Mouse (Mus musculus): ENCODE data around the gene Trim8. TPM values are rescaled to one million over a fixed set of nuclear protein-coding genes. Genes with fewer than 3 reads are reported as not detected.

Trim8 gene
- polyA plus RNA-seq, 1 experiment from 2014 or later: 28.0 TPM

GRCm38 (mm10) chr19:46521698-46522097 is 20.2 kb downstream of the Trim8 start:
- H3K4me2 ChIP-seq (replicated peaks): no peak overlapping the region
- H3K9me3 ChIP-seq: no peaks in the 10 kb centered on the region
- H3K9ac ChIP-seq (replicated peaks): no peak overlapping the region
- peaks cover 1% of the 10 kb centered on the region; the same call in 1 of the 2 replicates for H3K36me3 ChIP-seq
- ATAC-seq (replicated peaks): no peak
- no peaks in the 10 kb centered on the region for H3K27me3 ChIP-seq
- H3K4me1 ChIP-seq: peaks cover 54% of the 10 kb centered on the region
- H3K4me3 ChIP-seq: no peak overlapping the region
- H3K27ac ChIP-seq (replicated peaks): no peak overlapping the region

- no peak overlapping the region for H3K4me3 ChIP-seq
- peaks cover 61% of the 10 kb centered on the region for H3K4me1 ChIP-seq
- 56% methylated on average over 15 of the region's 15 CpGs for WGBS
- no peaks in the 10 kb centered on the region for H3K27me3 ChIP-seq
- no peak for ATAC-seq (replicated peaks)
- H3K9ac ChIP-seq (replicated peaks): no peak overlapping the region
- H3K36me3 ChIP-seq: no peaks in the 10 kb centered on the region
- no peak overlapping the region for H3K4me2 ChIP-seq (replicated peaks)
- H3K27ac ChIP-seq (replicated peaks): peak overlapping the region; percentile 85
- H3K9me3 ChIP-seq: no peaks in the 10 kb centered on the region
Observed at GRCm38 (mm10) chr19:46522433-46523044, 21.0 kb downstream of the Trim8 start.

GRCm38 (mm10) chr19:46523131-46523479 is 21.6 kb downstream of the Trim8 start:
- no peak for ATAC-seq (replicated peaks)
- Histone ChIP-seq H3K27me3 (no peaks in the 10 kb centered on the region), H3K27ac (replicated peaks) (peak overlapping the region; percentile 85), H3K4me3 (peak overlapping the region; percentile 24), H3K36me3 (no peaks in the 10 kb centered on the region), H3K4me1 (peaks cover 61% of the 10 kb centered on the region), H3K4me2 (replicated peaks) (peak overlapping the region; percentile 44), H3K9ac (replicated peaks) (peak overlapping the region; percentile 27; the same call in 1 of the 2 replicates), H3K9me3 (no peaks in the 10 kb centered on the region)

- Histone ChIP-seq H3K4me3 (peak overlapping the region; percentile 24), H3K9ac (replicated peaks) (peak overlapping the region; percentile 27; the same call in 1 of the 2 replicates), H3K9me3 (no peaks in the 10 kb centered on the region), H3K4me2 (replicated peaks) (peak overlapping the region; percentile 44), H3K36me3 (no peaks in the 10 kb centered on the region), H3K27ac (replicated peaks) (peak overlapping the region; percentile 85), H3K27me3 (no peaks in the 10 kb centered on the region), H3K4me1 (peaks cover 61% of the 10 kb centered on the region)
- peak; percentile 90 for ATAC-seq (replicated peaks)
- WGBS: 2% methylated on average over 20 of the region's 20 CpGs
Observed at GRCm38 (mm10) chr19:46523480-46524151, 22.1 kb downstream of the Trim8 start.

GRCm38 (mm10) chr19:46524152-46524544 is 22.6 kb downstream of the Trim8 start:
- Histone ChIP-seq H3K4me2 (replicated peaks) (peak overlapping the region; percentile 44), H3K4me3 (peak overlapping the region; percentile 24), H3K27me3 (no peaks in the 10 kb centered on the region), H3K9ac (replicated peaks) (peak overlapping the region; percentile 27; the same call in 1 of the 2 replicates), H3K36me3 (no peaks in the 10 kb centered on the region), H3K27ac (replicated peaks) (peak overlapping the region; percentile 85), H3K9me3 (no peaks in the 10 kb centered on the region), H3K4me1 (peaks cover 64% of the 10 kb centered on the region)
- 11% methylated on average over 6 of the region's 6 CpGs for WGBS
- no peak for ATAC-seq (replicated peaks)

DNA sequence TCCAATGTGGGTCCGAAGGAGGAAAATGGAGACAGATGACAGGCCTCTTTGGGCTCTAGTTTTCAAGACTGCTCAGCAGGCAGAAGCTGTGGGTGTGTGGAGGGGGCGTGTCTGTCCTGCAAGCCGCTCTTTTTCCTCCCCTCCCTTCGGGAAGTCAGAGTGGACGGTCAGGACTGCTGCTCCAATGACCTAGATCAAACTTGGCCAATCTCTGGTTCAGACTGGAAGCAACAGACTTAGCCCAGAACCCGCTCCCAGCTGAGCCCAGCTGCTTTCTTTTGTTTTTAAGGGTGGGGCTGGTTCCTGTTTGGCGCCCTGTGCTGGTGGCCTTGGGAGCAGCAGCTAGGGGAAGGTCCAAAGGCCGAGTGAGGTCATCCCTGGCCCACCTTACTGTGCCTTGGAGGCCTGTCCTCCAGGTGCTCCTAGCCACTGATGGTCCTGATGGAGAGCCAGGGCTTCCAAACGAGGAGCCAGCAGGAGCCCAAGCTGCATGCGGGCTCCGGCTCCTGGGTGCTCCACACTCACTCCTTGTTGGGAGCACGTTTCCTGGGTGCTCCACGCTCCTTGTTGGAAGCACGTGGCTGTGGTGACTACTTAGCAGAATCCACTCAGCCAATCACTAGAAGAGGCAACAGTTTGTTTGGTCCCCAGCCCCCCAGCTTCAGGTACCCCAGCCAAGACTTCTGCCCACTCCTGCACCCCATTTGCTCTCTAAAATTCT is 23.3 kb downstream of the Trim8 start:
- Histone ChIP-seq H3K4me3 (no peak overlapping the region), H3K9me3 (no peaks in the 10 kb centered on the region), H3K27me3 (no peaks in the 10 kb centered on the region), H3K36me3 (no peaks in the 10 kb centered on the region), H3K4me1 (peaks cover 70% of the 10 kb centered on the region), H3K27ac (replicated peaks) (peak overlapping the region; percentile 85), H3K4me2 (replicated peaks) (peak overlapping the region; percentile 44), H3K9ac (replicated peaks) (no peak overlapping the region; the same call in 1 of the 2 replicates)
- no peak for ATAC-seq (replicated peaks)
- WGBS: 25% methylated on average over 14 of the region's 14 CpGs

DNA sequence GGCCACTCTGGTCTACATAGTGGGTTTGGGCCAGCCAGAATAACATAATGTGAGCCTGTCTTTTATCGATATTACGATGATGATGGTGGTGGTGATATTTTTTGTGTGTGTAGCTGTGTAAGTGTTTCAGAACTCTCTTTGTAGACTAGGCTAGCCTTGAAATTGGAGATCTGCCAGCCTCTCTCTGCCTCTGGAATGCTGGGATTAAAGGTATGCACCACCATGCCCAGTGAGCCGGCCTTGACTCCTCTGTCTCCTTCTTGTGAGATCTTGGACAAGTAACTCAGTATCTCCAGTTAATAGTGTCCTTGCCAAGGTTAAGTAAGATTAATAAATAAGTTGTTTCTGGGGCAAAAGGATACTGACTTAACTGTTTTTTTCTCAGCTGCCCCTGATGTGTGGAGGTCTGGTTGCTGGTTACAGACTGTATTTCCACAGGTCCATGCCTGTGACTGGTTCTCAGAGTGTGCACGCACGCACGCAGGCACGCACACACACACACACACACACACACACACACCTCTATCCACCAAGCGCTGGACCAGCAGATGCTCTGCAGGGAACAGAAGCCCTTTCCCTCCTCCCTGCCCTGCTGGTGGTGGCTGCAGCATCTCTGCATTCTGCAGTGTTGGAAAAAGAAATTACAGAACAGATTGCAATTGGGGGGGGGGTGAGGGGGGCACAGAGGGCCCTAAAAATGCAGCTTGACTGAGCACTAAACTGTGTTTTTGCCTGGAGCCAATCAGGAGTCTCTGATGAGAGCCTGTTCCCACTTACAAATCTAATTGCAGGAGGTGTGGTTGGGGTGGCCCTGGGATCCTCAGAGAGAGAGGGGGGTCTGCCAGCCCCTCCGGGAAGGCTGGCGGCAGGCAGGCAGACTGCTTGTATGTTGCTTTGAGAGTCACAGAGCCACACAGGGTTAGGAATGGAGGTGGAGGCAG is 24.5 kb downstream of the Trim8 start:
- WGBS: 33% methylated on average over 10 of the region's 10 CpGs
- Histone ChIP-seq H3K4me1 (peaks cover 82% of the 10 kb centered on the region), H3K4me2 (replicated peaks) (no peak overlapping the region), H3K9ac (replicated peaks) (no peak overlapping the region), H3K27me3 (no peaks in the 10 kb centered on the region), H3K9me3 (no peaks in the 10 kb centered on the region), H3K4me3 (no peak overlapping the region), H3K27ac (replicated peaks) (peak overlapping the region; percentile 85), H3K36me3 (no peaks in the 10 kb centered on the region)
- peak; percentile 23 for ATAC-seq (replicated peaks)

DNA sequence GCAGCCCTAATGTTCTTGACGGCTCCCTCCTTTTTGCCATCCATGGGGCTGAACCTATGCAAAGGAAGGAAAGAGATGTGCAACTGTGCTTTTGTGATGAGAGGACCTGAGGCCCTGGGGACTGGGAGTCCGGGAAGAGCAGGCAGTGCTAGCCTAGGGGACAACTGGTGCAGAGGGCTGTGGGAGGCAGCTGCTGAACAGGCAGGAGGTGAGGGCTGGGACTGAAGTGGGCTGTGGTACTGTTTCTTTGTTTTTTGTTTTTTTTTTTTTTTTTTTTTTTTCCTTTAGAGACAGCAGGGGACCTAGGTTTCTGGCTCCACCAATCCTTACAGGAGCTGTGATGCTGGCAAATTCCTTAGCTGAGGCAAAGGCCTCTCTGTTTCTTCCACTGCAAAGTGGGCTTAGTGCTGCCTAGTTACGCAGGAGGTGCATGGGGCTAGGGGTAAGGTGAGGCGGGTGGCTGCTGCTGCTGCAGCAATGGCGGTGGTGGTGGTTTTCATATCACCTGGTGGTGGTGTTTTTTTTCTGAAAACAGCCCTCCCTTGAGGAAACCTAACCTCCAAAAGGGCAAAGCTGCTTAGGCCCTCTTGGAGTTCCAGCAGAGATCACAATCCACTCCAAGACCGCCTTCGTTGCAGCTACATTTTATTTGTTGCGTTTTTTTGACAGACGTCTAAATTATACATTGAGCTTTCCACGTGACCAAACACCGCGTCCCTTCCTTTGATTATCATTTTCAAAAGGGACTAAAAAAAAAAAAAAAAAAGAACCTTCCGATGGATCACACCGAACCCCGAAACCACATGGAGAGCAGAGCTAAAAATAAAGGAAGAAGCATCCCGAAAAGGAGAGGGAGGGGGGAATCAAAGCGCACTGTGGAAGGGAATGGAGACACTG is 26.4 kb downstream of the Trim8 start:
- H3K27ac ChIP-seq (replicated peaks): peak overlapping the region; percentile 88
- peak overlapping the region; percentile 31 for H3K4me3 ChIP-seq
- no peaks in the 10 kb centered on the region for H3K36me3 ChIP-seq
- 11% methylated on average over 17 of the region's 17 CpGs for WGBS
- H3K27me3 ChIP-seq: no peaks in the 10 kb centered on the region
- peak overlapping the region; percentile 47 for H3K9ac ChIP-seq (replicated peaks)
- no peaks in the 10 kb centered on the region for H3K9me3 ChIP-seq
- H3K4me1 ChIP-seq: peaks cover 97% of the 10 kb centered on the region
- peak overlapping the region; percentile 66 for H3K4me2 ChIP-seq (replicated peaks)
- ATAC-seq (replicated peaks): no peak

GRCm38 (mm10) chr19:46528529-46529213 is 27.2 kb downstream of the Trim8 start:
- Histone ChIP-seq H3K27ac (replicated peaks) (peak overlapping the region; percentile 88), H3K9me3 (no peaks in the 10 kb centered on the region), H3K4me2 (replicated peaks) (peak overlapping the region; percentile 66), H3K4me3 (peak overlapping the region; percentile 31), H3K36me3 (no peaks in the 10 kb centered on the region), H3K27me3 (no peaks in the 10 kb centered on the region), H3K9ac (replicated peaks) (peak overlapping the region; percentile 47), H3K4me1 (peaks cover 96% of the 10 kb centered on the region)
- WGBS: under 1% methylated on average over 20 of the region's 20 CpGs
- peak; percentile 57 for ATAC-seq (replicated peaks)

- peaks cover 86% of the 10 kb centered on the region for H3K4me1 ChIP-seq
- H3K27me3 ChIP-seq: no peaks in the 10 kb centered on the region
- no peak for ATAC-seq (replicated peaks)
- H3K4me2 ChIP-seq (replicated peaks): peak overlapping the region; percentile 66; the same call in 1 of the 2 replicates
- H3K36me3 ChIP-seq: no peaks in the 10 kb centered on the region
- H3K9me3 ChIP-seq: no peaks in the 10 kb centered on the region
- H3K27ac ChIP-seq (replicated peaks): peak overlapping the region; percentile 88
- H3K4me3 ChIP-seq: 0 out of 2 replicates have a peak overlapping the region, but pooled peaks have one; percentile 31
- WGBS: 8% methylated on average over 13 of the region's 13 CpGs
- H3K9ac ChIP-seq (replicated peaks): peak overlapping the region; percentile 47; the same call in 1 of the 2 replicates
Observed at GRCm38 (mm10) chr19:46529601-46530448, 28.3 kb downstream of the Trim8 start.

Data from forebrain, embryonic 15.5 days (tissue).